Mouse (Mus musculus): ENCODE measurements around the gene Baz1a. TPM values are rescaled to one million over a fixed set of nuclear protein-coding genes. Genes with fewer than 3 reads are reported as not detected.
A peak's percentile ranks its signal among the peaks of the same experiment; 100 is the strongest.

The Baz1a gene
- polyA plus RNA-seq, 1 experiment from 2014 or later = 19.4 TPM

- H3K4me2 ChIP-seq (ENCODE audit: low read depth, low read length) = no peak overlapping the region
- no peaks in the 10 kb centered on the region for H3K4me1 ChIP-seq (ENCODE audit: control insufficient read depth, insufficient read depth, low read length)
- no peak overlapping the region for H3K9ac ChIP-seq (ENCODE audit: low read depth, low read length)
- 82% methylated on average over 8 of the region's 8 CpGs for WGBS
- H3K9me3 ChIP-seq (ENCODE audit: control insufficient read depth, low read length) = no peaks in the 10 kb centered on the region
- H3K27ac ChIP-seq (ENCODE audit: low read length) = no peak overlapping the region
- peak; percentile 74 for ATAC-seq
- H3K36me3 ChIP-seq (ENCODE audit: control insufficient read depth, insufficient read depth, low read length) = 0 out of 2 replicates have a peak, but pooled peaks cover 2% of the 10 kb centered on the region
- H3K4me3 ChIP-seq (ENCODE audit: low read length) = no peak overlapping the region
- no peaks in the 10 kb centered on the region for H3K27me3 ChIP-seq (replicated peaks; ENCODE audit: control insufficient read depth, insufficient read depth, low read length)
Observed at GRCm38 (mm10) chr12:55051210-55052173, 37.3 kb upstream of the Baz1a start.

- no peak for ATAC-seq
- Histone ChIP-seq H3K27me3 (replicated peaks; ENCODE audit: control insufficient read depth, insufficient read depth, low read length) (no peaks in the 10 kb centered on the region), H3K27ac (ENCODE audit: low read length) (no peak overlapping the region), H3K36me3 (ENCODE audit: control insufficient read depth, insufficient read depth, low read length) (0 out of 2 replicates have a peak, but pooled peaks cover 2% of the 10 kb centered on the region), H3K4me2 (ENCODE audit: low read depth, low read length) (no peak overlapping the region), H3K9ac (ENCODE audit: low read depth, low read length) (no peak overlapping the region), H3K4me1 (ENCODE audit: control insufficient read depth, insufficient read depth, low read length) (no peaks in the 10 kb centered on the region), H3K4me3 (ENCODE audit: low read length) (no peak overlapping the region), H3K9me3 (ENCODE audit: control insufficient read depth, low read length) (no peaks in the 10 kb centered on the region)
- 93% methylated on average over 8 of the region's 8 CpGs for WGBS
Observed at GRCm38 (mm10) chr12:55049731-55050353, 35.7 kb upstream of the Baz1a start.

- no peaks in the 10 kb centered on the region for H3K27me3 ChIP-seq (replicated peaks; ENCODE audit: control insufficient read depth, insufficient read depth, low read length)
- H3K9me3 ChIP-seq (ENCODE audit: control insufficient read depth, low read length) = no peaks in the 10 kb centered on the region
- no peak overlapping the region for H3K9ac ChIP-seq (ENCODE audit: low read depth, low read length)
- H3K36me3 ChIP-seq (ENCODE audit: control insufficient read depth, insufficient read depth, low read length) = no peaks in the 10 kb centered on the region
- no peak for ATAC-seq
- 73% methylated on average over 15 of the region's 15 CpGs for WGBS
- H3K4me3 ChIP-seq (ENCODE audit: low read length) = no peak overlapping the region
- H3K27ac ChIP-seq (ENCODE audit: low read length) = no peak overlapping the region
- H3K4me2 ChIP-seq (ENCODE audit: low read depth, low read length) = no peak overlapping the region
- H3K4me1 ChIP-seq (ENCODE audit: control insufficient read depth, insufficient read depth, low read length) = no peaks in the 10 kb centered on the region
Observed at GRCm38 (mm10) chr12:55041011-55041410, 26.9 kb upstream of the Baz1a start.

GRCm38 (mm10) chr12:55027088-55027487 lies 12.9 kb upstream of the Baz1a start:
- no peaks in the 10 kb centered on the region for H3K36me3 ChIP-seq (ENCODE audit: control insufficient read depth, insufficient read depth, low read length)
- no peak for ATAC-seq
- H3K4me2 ChIP-seq (ENCODE audit: low read depth, low read length) = no peak overlapping the region
- no peak overlapping the region for H3K27ac ChIP-seq (ENCODE audit: low read length)
- no peak overlapping the region for H3K9ac ChIP-seq (ENCODE audit: low read depth, low read length)
- WGBS = 33% methylated on average over 3 of the region's 3 CpGs
- H3K9me3 ChIP-seq (ENCODE audit: control insufficient read depth, low read length) = no peaks in the 10 kb centered on the region; the same call in 1 of the 2 replicates
- H3K27me3 ChIP-seq (replicated peaks; ENCODE audit: control insufficient read depth, insufficient read depth, low read length) = no peaks in the 10 kb centered on the region
- H3K4me1 ChIP-seq (ENCODE audit: control insufficient read depth, insufficient read depth, low read length) = no peaks in the 10 kb centered on the region
- no peak overlapping the region for H3K4me3 ChIP-seq (ENCODE audit: low read length)

- Histone ChIP-seq H3K4me1 (ENCODE audit: control insufficient read depth, insufficient read depth, low read length) (no peaks in the 10 kb centered on the region), H3K9ac (ENCODE audit: low read depth, low read length) (no peak overlapping the region), H3K9me3 (ENCODE audit: control insufficient read depth, low read length) (no peaks in the 10 kb centered on the region; the same call in 1 of the 2 replicates), H3K4me3 (ENCODE audit: low read length) (no peak overlapping the region), H3K4me2 (ENCODE audit: low read depth, low read length) (no peak overlapping the region), H3K27me3 (replicated peaks; ENCODE audit: control insufficient read depth, insufficient read depth, low read length) (no peaks in the 10 kb centered on the region), H3K36me3 (ENCODE audit: control insufficient read depth, insufficient read depth, low read length) (no peaks in the 10 kb centered on the region), H3K27ac (ENCODE audit: low read length) (no peak overlapping the region)
- no peak for ATAC-seq
- WGBS = 73% methylated on average over 2 of the region's 2 CpGs
Observed at GRCm38 (mm10) chr12:55023284-55023683, 9.1 kb upstream of the Baz1a start.

- Histone ChIP-seq H3K9me3 (ENCODE audit: control insufficient read depth, low read length) (no peaks in the 10 kb centered on the region; the same call in 1 of the 2 replicates), H3K4me3 (ENCODE audit: low read length) (no peak overlapping the region), H3K27ac (ENCODE audit: low read length) (no peak overlapping the region), H3K36me3 (ENCODE audit: control insufficient read depth, insufficient read depth, low read length) (no peaks in the 10 kb centered on the region), H3K9ac (ENCODE audit: low read depth, low read length) (no peak overlapping the region), H3K4me2 (ENCODE audit: low read depth, low read length) (no peak overlapping the region), H3K27me3 (replicated peaks; ENCODE audit: control insufficient read depth, insufficient read depth, low read length) (no peaks in the 10 kb centered on the region), H3K4me1 (ENCODE audit: control insufficient read depth, insufficient read depth, low read length) (no peaks in the 10 kb centered on the region)
- no peak for ATAC-seq
- 81% methylated on average over 7 of the region's 7 CpGs for WGBS
Observed at GRCm38 (mm10) chr12:55019421-55019877, 5.3 kb upstream of the Baz1a start.

GRCm38 (mm10) chr12:55017119-55017721 lies 3.1 kb upstream of the Baz1a start:
- Histone ChIP-seq H3K9ac (ENCODE audit: low read depth, low read length) (no peak overlapping the region), H3K36me3 (ENCODE audit: control insufficient read depth, insufficient read depth, low read length) (no peaks in the 10 kb centered on the region), H3K27ac (ENCODE audit: low read length) (no peak overlapping the region), H3K4me1 (ENCODE audit: control insufficient read depth, insufficient read depth, low read length) (no peaks in the 10 kb centered on the region), H3K4me2 (ENCODE audit: low read depth, low read length) (no peak overlapping the region), H3K9me3 (ENCODE audit: control insufficient read depth, low read length) (no peaks in the 10 kb centered on the region), H3K27me3 (replicated peaks; ENCODE audit: control insufficient read depth, insufficient read depth, low read length) (no peaks in the 10 kb centered on the region), H3K4me3 (ENCODE audit: low read length) (no peak overlapping the region)
- WGBS = 71% methylated on average over 9 of the region's 9 CpGs
- no peak for ATAC-seq

GRCm38 (mm10) chr12:55016339-55017118 lies 2.4 kb upstream of the Baz1a start:
- H3K9me3 ChIP-seq (ENCODE audit: control insufficient read depth, low read length) = no peaks in the 10 kb centered on the region
- no peak overlapping the region for H3K4me2 ChIP-seq (ENCODE audit: low read depth, low read length)
- no peaks in the 10 kb centered on the region for H3K36me3 ChIP-seq (ENCODE audit: control insufficient read depth, insufficient read depth, low read length)
- H3K9ac ChIP-seq (ENCODE audit: low read depth, low read length) = no peak overlapping the region
- H3K27me3 ChIP-seq (replicated peaks; ENCODE audit: control insufficient read depth, insufficient read depth, low read length) = no peaks in the 10 kb centered on the region
- H3K27ac ChIP-seq (ENCODE audit: low read length) = no peak overlapping the region
- no peak overlapping the region for H3K4me3 ChIP-seq (ENCODE audit: low read length)
- H3K4me1 ChIP-seq (ENCODE audit: control insufficient read depth, insufficient read depth, low read length) = no peaks in the 10 kb centered on the region
- no peak for ATAC-seq
- 73% methylated on average over 8 of the region's 8 CpGs for WGBS
